Mouse (Mus musculus) testis, adult 2 months (tissue): ENCODE results near the gene Tdrd9.

Source experiments
- CTCF ChIP-seq: fragments of 200-500 bp; IDR thresholded peaks from 2 replicates; pipeline ENCODE4 v1.5.1; 2012; ENCODE audit warnings: low read depth, mild to moderate bottlenecking, inconsistent platforms, low read length, moderate library complexity; ENCODE audit not compliant: control insufficient read depth, insufficient read depth, insufficient replicate concordance
- POLR2A ChIP-seq: fragments of 200-500 bp; IDR thresholded peaks from 2 replicates; pipeline ENCODE4 v1.6.1; 2012; ENCODE audit warnings: low read depth, mild to moderate bottlenecking, inconsistent platforms, low read length, moderate library complexity; ENCODE audit not compliant: control insufficient read depth

DNA sequence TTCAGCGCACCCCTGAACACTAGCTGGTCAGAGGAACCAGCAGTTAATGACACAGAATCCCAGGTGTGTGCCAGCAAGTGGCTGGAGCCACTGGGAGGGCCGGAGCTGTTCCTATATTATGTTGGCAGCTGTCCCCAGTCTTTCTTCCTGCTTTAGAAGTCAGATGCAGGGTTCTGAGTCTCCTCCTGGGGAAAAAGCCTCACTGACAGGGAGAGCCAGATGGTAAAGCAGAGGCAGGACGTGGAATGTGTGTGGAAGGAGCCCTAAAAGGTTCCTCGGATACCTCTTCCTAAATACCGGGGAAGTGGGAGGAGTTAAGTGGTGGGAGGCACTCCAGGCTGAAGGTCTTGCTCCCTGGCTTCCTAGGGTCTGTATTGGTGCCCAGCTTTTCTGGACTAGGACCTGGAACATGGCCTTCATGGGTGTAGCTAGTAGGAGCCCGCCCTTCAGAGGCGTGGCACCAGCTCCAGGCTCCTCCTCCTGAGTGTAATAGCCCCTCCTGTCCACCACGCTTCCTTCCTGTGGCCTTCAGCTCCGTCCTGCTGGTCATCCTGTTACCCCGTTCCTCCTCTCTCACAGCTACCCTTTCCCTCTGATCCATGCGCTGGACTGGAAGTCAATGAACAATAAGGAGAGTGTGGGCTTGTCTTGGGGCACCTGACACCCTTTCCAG lies 38.2 kb upstream of the Tdrd9 start:
- no peak for TF ChIP-seq CTCF
- TF ChIP-seq POLR2A: no peak
